Mouse (Mus musculus) CH12.LX (cell line): ENCODE results near the gene Pde4b. TPM values are rescaled to one million over a fixed set of nuclear protein-coding genes. Genes with fewer than 3 reads are reported as not detected.

Experiments used
- DNase-seq: peaks from one replicate; pipeline ENCODE4 v3.0.0-alpha.2; 2013; ENCODE audit errors: extremely low read depth
- H3K27ac ChIP-seq: 2 replicates; pipeline ENCODE4 v1.5.1; 2012; ENCODE audit warnings: low read depth, mild to moderate bottlenecking, control low read depth, moderate library complexity; ENCODE audit not compliant: insufficient read depth
- H3K27me3 ChIP-seq: replicated peaks from 2 replicates; pipeline ENCODE3; 2012; ENCODE audit warnings: inconsistent platforms
- H3K36me3 ChIP-seq, 2 experiments: replicated peaks in 1 of 2; 2 replicates each; pipeline versions ENCODE3 to v1.6.1; 2012; ENCODE audit warnings: inconsistent platforms in 1 of 2, low read length in 1 of 2, mild to moderate bottlenecking in 1 of 2, mixed read lengths in 1 of 2, moderate library complexity in 1 of 2; ENCODE audit not compliant: control insufficient read depth in 1 of 2, insufficient read depth in 1 of 2
- H3K4me1 ChIP-seq, 2 experiments: 2 replicates each; pipeline ENCODE4 v1.6.1; 2012; ENCODE audit warnings: inconsistent platforms in 1 of 2, moderate library complexity in 1 of 2; ENCODE audit not compliant: insufficient read depth in 2 of 2, control insufficient read depth in 1 of 2
- H3K4me2 ChIP-seq: 2 replicates; pipeline ENCODE4 v1.6.1; 2012; ENCODE audit warnings: low read depth, mild to moderate bottlenecking, control low read depth; ENCODE audit not compliant: poor library complexity, insufficient read depth, severe bottlenecking
- H3K4me3 ChIP-seq, 3 experiments: fragments of 150-350 bp in 1 of 3; sonication (generic) in 1 of 3; replicated peaks in 1 of 3; 2 replicates each; pipeline versions ENCODE3 to v1.5.1; 2011 to 2012; ENCODE audit warnings: low read depth in 2 of 3, low read length in 2 of 3, mild to moderate bottlenecking in 2 of 3, moderate library complexity in 2 of 3, control low read depth in 1 of 3, improper control_type of control experiment in 1 of 3, inconsistent platforms in 1 of 3, mixed read lengths in 1 of 3; ENCODE audit not compliant: poor library complexity in 1 of 3
- H3K79me2 ChIP-seq: replicated peaks from 2 replicates; pipeline ENCODE4 v1.6.1; 2012; ENCODE audit warnings: mild to moderate bottlenecking, moderate library complexity; ENCODE audit not compliant: control insufficient read depth, poor library complexity, insufficient read depth, severe bottlenecking; ENCODE audit errors: extremely low read depth
- H3K9ac ChIP-seq: 2 replicates; pipeline ENCODE4 v1.6.1; 2012; ENCODE audit warnings: low read depth, mild to moderate bottlenecking, control low read depth, moderate library complexity; ENCODE audit not compliant: insufficient read depth
- H3K9me3 ChIP-seq: replicated peaks from 2 replicates; pipeline ENCODE3; 2012; ENCODE audit warnings: low read length, inconsistent platforms, mixed read lengths
- CHD1 ChIP-seq: IDR thresholded peaks from 2 replicates; pipeline ENCODE4 v1.6.1; 2012; ENCODE audit warnings: low read depth, low read length, improper control_type of control experiment, inconsistent platforms
- CHD2 ChIP-seq: IDR thresholded peaks from 2 replicates; pipeline ENCODE4 v1.6.1; 2011; ENCODE audit warnings: low read length, improper control_type of control experiment
- CTCF ChIP-seq, 2 experiments: IDR thresholded peaks in 1 of 2; conservative IDR thresholded peaks in 1 of 2; 2 replicates each; pipeline ENCODE4 v1.5.1; 2011 to 2012; ENCODE audit warnings: low read depth in 2 of 2, low read length in 2 of 2, improper control_type of control experiment in 1 of 2, inconsistent platforms in 1 of 2, mild to moderate bottlenecking in 1 of 2, moderate library complexity in 1 of 2
- E2F4 ChIP-seq: IDR thresholded peaks from 2 replicates; pipeline ENCODE4 v1.6.1; 2011; ENCODE audit warnings: low read depth, low read length, improper control_type of control experiment; ENCODE audit not compliant: insufficient replicate concordance
- ELF1 ChIP-seq: IDR thresholded peaks from 2 replicates; pipeline ENCODE4 v1.6.1; 2014; ENCODE audit warnings: low read depth, mild to moderate bottlenecking, inconsistent platforms, low read length, improper control_type of control experiment
- ETS1 ChIP-seq: conservative IDR thresholded peaks from 2 replicates; pipeline ENCODE4 v1.6.1; 2012; ENCODE audit warnings: low read depth, mild to moderate bottlenecking, inconsistent platforms, low read length, improper control_type of control experiment, moderate library complexity
- HCFC1 ChIP-seq: IDR thresholded peaks from 2 replicates; pipeline ENCODE4 v1.6.1; 2012; ENCODE audit warnings: low read depth, mild to moderate bottlenecking, inconsistent platforms, low read length, improper control_type of control experiment
- IRF4 ChIP-seq: IDR thresholded peaks from 2 replicates; pipeline ENCODE4 v1.6.1; 2014; ENCODE audit warnings: low read depth, mild to moderate bottlenecking, inconsistent platforms, low read length, improper control_type of control experiment
- JUN ChIP-seq: IDR thresholded peaks from 2 replicates; pipeline ENCODE4 v1.6.1; 2011; ENCODE audit warnings: low read depth, mild to moderate bottlenecking, low read length, improper control_type of control experiment, moderate library complexity; ENCODE audit not compliant: insufficient read depth
- JUND ChIP-seq: conservative IDR thresholded peaks from 2 replicates; pipeline ENCODE4 v1.6.1; 2011; ENCODE audit warnings: low read depth, low read length, improper control_type of control experiment
- MAFK ChIP-seq: IDR thresholded peaks from 2 replicates; pipeline ENCODE4 v1.6.1; 2011; ENCODE audit warnings: low read length, improper control_type of control experiment; ENCODE audit not compliant: insufficient replicate concordance
- MAX ChIP-seq: IDR thresholded peaks from 2 replicates; pipeline ENCODE4 v1.6.1; 2011; ENCODE audit warnings: low read length, improper control_type of control experiment
- MAZ ChIP-seq: IDR thresholded peaks from 2 replicates; pipeline ENCODE4 v1.6.1; 2012; ENCODE audit warnings: low read depth, mild to moderate bottlenecking, inconsistent platforms, low read length, improper control_type of control experiment, moderate library complexity
- MEF2A ChIP-seq: IDR thresholded peaks from 2 replicates; pipeline ENCODE4 v1.6.1; 2014; ENCODE audit warnings: low read depth, mild to moderate bottlenecking, inconsistent platforms, low read length, improper control_type of control experiment, borderline replicate concordance
- MXI1 ChIP-seq: IDR thresholded peaks from 2 replicates; pipeline ENCODE4 v1.6.1; 2011; ENCODE audit warnings: mild to moderate bottlenecking, low read depth, low read length, improper control_type of control experiment
- NRF1 ChIP-seq: IDR thresholded peaks from 2 replicates; pipeline ENCODE4 v1.6.1; 2014; ENCODE audit warnings: low read depth, mild to moderate bottlenecking, inconsistent platforms, low read length, improper control_type of control experiment, moderate library complexity
- RCOR1 ChIP-seq: conservative IDR thresholded peaks from 2 replicates; pipeline ENCODE4 v1.6.1; 2012; ENCODE audit warnings: low read depth, mild to moderate bottlenecking, inconsistent platforms, low read length, improper control_type of control experiment
- TBP ChIP-seq: conservative IDR thresholded peaks from 2 replicates; pipeline ENCODE4 v1.6.1; 2011; ENCODE audit warnings: low read depth, low read length, improper control_type of control experiment
- TCF12 ChIP-seq: IDR thresholded peaks from 2 replicates; pipeline ENCODE4 v1.6.1; 2014; ENCODE audit warnings: low read depth, mild to moderate bottlenecking, inconsistent platforms, low read length, improper control_type of control experiment
- USF1 ChIP-seq: IDR thresholded peaks from 2 replicates; pipeline ENCODE4 v1.6.1; 2014; ENCODE audit warnings: low read depth, mild to moderate bottlenecking, inconsistent platforms, low read length, improper control_type of control experiment
- ZC3H11A ChIP-seq: IDR thresholded peaks from 2 replicates; pipeline ENCODE4 v1.6.1; 2012; ENCODE audit warnings: low read depth, mild to moderate bottlenecking, inconsistent platforms, low read length, improper control_type of control experiment
- ZMIZ1 ChIP-seq: IDR thresholded peaks from 2 replicates; pipeline ENCODE4 v1.6.1; 2012; ENCODE audit warnings: low read depth, mild to moderate bottlenecking, inconsistent platforms, low read length, improper control_type of control experiment
- dilution Hi-C: fragments of 300-500 bp; cut with MboI; formaldehyde crosslinking; loops from 2 replicates; pipeline ENCODE4 v1.14.3; 2020; ENCODE audit warnings: low sequenced_read_pairs; ENCODE audit not compliant: extremely low pct_unique_long_range_greater_than_20kb, extremely low pct_ligation_motif_present
- in situ Hi-C: fragments of 300-500 bp; cut with MboI; formaldehyde crosslinking; loops from 3 replicates; pipeline ENCODE4 v1.14.3; 2019; ENCODE audit warnings: low sequenced_read_pairs, low pct_ligation_motif_present, low pct_unique_long_range_greater_than_20kb, mixed read lengths
- polyA plus RNA-seq: library from polyadenylated mRNA; unstranded; fragments of >175 nt; gene quantifications from 2 replicates; pipeline ENCODE4 v1.2.1, GENCODE M21; 2012; ENCODE audit warnings: low read depth; ENCODE audit not compliant: insufficient read length
- total RNA-seq, 2 experiments: library from RNA; depleted of rRNA; stranded (reverse); fragments of 300-350 nt in 1 of 2; fragments of >200 nt in 1 of 2; gene quantifications; 2 replicates each; pipeline ENCODE4 v1.2.3; 2012 to 2014

Gene Pde4b
- total and polyA plus RNA-seq, 3 experiments = 9.6 to 24.2 (median 21.8) TPM

GRCm38 (mm10) chr4:102310630-102311029 lies 223.3 kb downstream of the Pde4b start:
- Histone ChIP-seq H3K27me3 (no peaks in the 10 kb centered on the region), H3K27ac (no peak overlapping the region), H3K9ac (no peak overlapping the region), H3K36me3 (no peaks in the 10 kb centered on the region), H3K4me1 (peaks cover 2% of the 10 kb centered on the region in 2 experiments; a peak in 1 of 4 replicates), H3K4me3 (no peak overlapping the region), H3K4me2 (no peak overlapping the region), H3K9me3 (no peaks in the 10 kb centered on the region), H3K79me2 (no peaks in the 10 kb centered on the region)
- dilution Hi-C loops (no loop called here), in situ Hi-C loops (no loop called here)
- no peak for DNase-seq
- TF ChIP-seq JUND (no peak), USF1 (no peak), CHD2 (no peak), MAX (no peak), JUN (no peak), CHD1 (no peak), MAFK (no peak), CTCF (conservative IDR thresholded peaks at IDR 0.05 in 1 of 2, IDR thresholded peaks at IDR 0.05 in 1 of 2; ENCODE audit: low read depth in 2 of 2, low read length in 2 of 2) (no peak), ZMIZ1 (no peak), MEF2A (no peak), MXI1 (no peak), E2F4 (no peak), ZC3H11A (no peak), TBP (no peak), ETS1 (no peak), IRF4 (no peak), TCF12 (no peak)

- Histone ChIP-seq H3K9me3 (no peaks in the 10 kb centered on the region), H3K9ac (no peak overlapping the region), H3K36me3 (no peaks in the 10 kb centered on the region), H3K27me3 (no peaks in the 10 kb centered on the region), H3K4me2 (no peak overlapping the region), H3K4me1 (peaks cover 2% of the 10 kb centered on the region in 2 experiments; a peak in 1 of 4 replicates), H3K27ac (no peak overlapping the region), H3K4me3 (no peak overlapping the region), H3K79me2 (no peaks in the 10 kb centered on the region)
- in situ Hi-C loops = no loop called here
- no peak for DNase-seq
- dilution Hi-C loops = no loop called here
- no peak for TF ChIP-seq MAX
- TF ChIP-seq NRF1 = no peak
- TF ChIP-seq ZC3H11A = no peak
- TF ChIP-seq ELF1 = no peak
- no peak for TF ChIP-seq RCOR1
- TF ChIP-seq HCFC1 = no peak
- TF ChIP-seq MAZ = no peak
- no peak for TF ChIP-seq TCF12
These were observed 228.7 kb downstream of the Pde4b start for GRCm38 (mm10) chr4:102316011-102316410.
